Mouse (Mus musculus): ENCODE data around the gene Spta1.

DNA sequence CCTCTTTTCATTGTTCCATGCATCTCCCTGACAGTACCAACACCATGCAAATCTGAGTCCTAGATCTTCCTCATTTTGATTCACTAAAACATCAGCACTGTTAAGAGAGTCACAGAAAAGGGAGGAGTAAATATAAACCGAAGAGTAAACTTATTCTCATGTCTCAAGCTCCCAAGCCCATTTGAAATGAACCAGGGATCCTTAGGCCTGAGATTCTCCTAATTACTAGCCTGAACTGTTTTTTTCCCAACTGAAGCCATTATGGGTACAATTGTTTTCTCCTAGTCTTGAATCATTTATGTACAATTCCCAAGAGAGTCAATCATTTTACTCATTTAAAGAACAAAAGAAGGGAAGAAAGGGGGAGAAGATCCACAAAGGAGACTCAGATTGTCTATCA lies 17.2 kb upstream of the Spta1 start, which contains the start of gene Olfr420:
- no peak for TF ChIP-seq CTCF (IDR thresholded peaks at IDR 0.05; ENCODE audit: insufficient read depth, low read length)
- no peak for TF ChIP-seq POLR2A (IDR thresholded peaks at IDR 0.05; ENCODE audit: borderline replicate concordance, extremely low read depth, low read depth, low read length)
